Mouse (Mus musculus) testis, adult 2 months (tissue): Measurements from ENCODE around the gene Dnm3. TPM values are rescaled to one million over a fixed set of nuclear protein-coding genes. Genes with fewer than 3 reads are reported as not detected.
A peak's percentile ranks its signal among the peaks of the same experiment; 100 is the strongest.

ENCODE experiments used
- H3K27ac ChIP-seq: fragments of 200-500 bp; 2 replicates; pipeline ENCODE4 v1.5.1; 2012; ENCODE audit warnings: low read depth, low read length; ENCODE audit not compliant: control insufficient read depth, insufficient read depth
- H3K27me3 ChIP-seq: fragments of 200-500 bp; 2 replicates; pipeline ENCODE4 v1.6.1; 2012; ENCODE audit warnings: mild to moderate bottlenecking, low read length, moderate library complexity; ENCODE audit not compliant: control insufficient read depth, insufficient read depth
- H3K36me3 ChIP-seq: fragments of 200-500 bp; 2 replicates; pipeline ENCODE4 v1.6.1; 2012; ENCODE audit warnings: mild to moderate bottlenecking, low read length; ENCODE audit not compliant: control insufficient read depth, insufficient read depth
- H3K4me1 ChIP-seq: fragments of 200-500 bp; 2 replicates; pipeline ENCODE4 v1.6.1; 2012; ENCODE audit warnings: low read length; ENCODE audit not compliant: control insufficient read depth, insufficient read depth
- H3K4me3 ChIP-seq: fragments of 200-500 bp; 2 replicates; pipeline ENCODE4 v1.5.1; 2012; ENCODE audit warnings: low read depth, mild to moderate bottlenecking, low read length, moderate library complexity, mixed read lengths; ENCODE audit not compliant: control insufficient read depth
- CTCF ChIP-seq: fragments of 200-500 bp; IDR thresholded peaks from 2 replicates; pipeline ENCODE4 v1.5.1; 2012; ENCODE audit warnings: low read depth, mild to moderate bottlenecking, inconsistent platforms, low read length, moderate library complexity; ENCODE audit not compliant: control insufficient read depth, insufficient read depth, insufficient replicate concordance
- POLR2A ChIP-seq: fragments of 200-500 bp; IDR thresholded peaks from 2 replicates; pipeline ENCODE4 v1.6.1; 2012; ENCODE audit warnings: low read depth, mild to moderate bottlenecking, inconsistent platforms, low read length, moderate library complexity; ENCODE audit not compliant: control insufficient read depth
- polyA plus RNA-seq: library from polyadenylated mRNA; depleted of rRNA; stranded (reverse); fragments of >200 nt; gene quantifications from 2 replicates; pipeline ENCODE4 v1.2.3, GENCODE M21; 2012

Gene Dnm3
- polyA plus RNA-seq, 1 experiment: 13.8 TPM

GRCm38 (mm10) chr1:162369726-162370125 lies 108.1 kb downstream of the Dnm3 start:
- no peak overlapping the region for H3K4me3 ChIP-seq
- H3K4me1 ChIP-seq: no peaks in the 10 kb centered on the region
- H3K27me3 ChIP-seq: no peaks in the 10 kb centered on the region
- TF ChIP-seq POLR2A: no peak
- TF ChIP-seq CTCF: no peak
- no peaks in the 10 kb centered on the region for H3K36me3 ChIP-seq
- H3K27ac ChIP-seq: no peak overlapping the region

DNA sequence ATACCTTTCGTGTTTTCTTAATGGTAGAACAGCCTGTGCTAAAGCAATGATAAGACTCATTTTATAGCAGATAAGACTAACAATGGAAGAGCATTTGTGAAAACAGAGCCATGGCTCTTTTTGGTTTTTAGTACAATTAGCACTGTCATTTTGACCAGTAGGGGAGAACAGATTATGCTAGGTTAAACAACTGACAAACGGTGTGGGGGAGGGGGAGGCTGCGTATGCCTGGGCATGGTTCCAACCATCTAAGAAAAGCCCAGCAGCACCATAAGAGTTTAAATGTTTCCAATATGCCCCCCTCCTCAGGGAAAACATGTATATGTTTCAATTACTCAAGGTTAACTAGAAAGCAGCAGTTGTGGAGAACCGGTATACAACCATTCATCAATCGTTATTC lies 115.9 kb downstream of the Dnm3 start:
- H3K27me3 ChIP-seq: no peaks in the 10 kb centered on the region
- no peak for TF ChIP-seq POLR2A
- no peak for TF ChIP-seq CTCF
- no peaks in the 10 kb centered on the region for H3K36me3 ChIP-seq
- no peaks in the 10 kb centered on the region for H3K4me1 ChIP-seq
- no peak overlapping the region for H3K27ac ChIP-seq
- no peak overlapping the region for H3K4me3 ChIP-seq

GRCm38 (mm10) chr1:162359270-162359669 lies 118.6 kb downstream of the Dnm3 start:
- H3K27ac ChIP-seq: no peak overlapping the region
- no peaks in the 10 kb centered on the region for H3K36me3 ChIP-seq

DNA sequence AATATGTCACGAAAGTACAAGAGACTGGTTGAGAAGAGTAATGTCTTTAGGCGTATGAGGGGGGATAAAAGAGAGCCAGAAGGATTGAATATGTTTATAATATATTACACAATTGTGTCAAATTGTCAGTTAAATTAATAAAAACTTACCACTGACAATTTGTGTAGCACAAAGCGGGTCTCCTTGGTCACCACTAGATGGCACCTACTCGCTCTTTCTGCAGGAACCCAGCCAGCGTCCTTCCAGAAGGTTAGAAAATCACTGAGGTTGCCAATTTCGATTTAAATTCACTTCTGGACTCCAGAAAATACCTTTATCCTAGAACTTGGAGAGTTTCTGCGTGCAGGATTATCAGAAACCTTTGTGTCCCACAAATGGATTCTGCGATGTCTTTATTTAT lies 119.8 kb downstream of the Dnm3 start:
- Histone ChIP-seq H3K27ac (no peak overlapping the region), H3K4me3 (no peak overlapping the region), H3K36me3 (no peaks in the 10 kb centered on the region; the same call in 1 of the 2 replicates), H3K27me3 (no peaks in the 10 kb centered on the region), H3K4me1 (no peaks in the 10 kb centered on the region)
- TF ChIP-seq CTCF (peak; percentile 25; the same call in 1 of the 2 replicates), POLR2A (no peak)

More at GRCm38 (mm10) chr1:162359270-162359669, 118.6 kb downstream of the Dnm3 start:
- TF ChIP-seq POLR2A (no peak), CTCF (no peak)
- H3K27me3 ChIP-seq: no peaks in the 10 kb centered on the region
- H3K4me3 ChIP-seq: no peak overlapping the region
- H3K4me1 ChIP-seq: no peaks in the 10 kb centered on the region

DNA sequence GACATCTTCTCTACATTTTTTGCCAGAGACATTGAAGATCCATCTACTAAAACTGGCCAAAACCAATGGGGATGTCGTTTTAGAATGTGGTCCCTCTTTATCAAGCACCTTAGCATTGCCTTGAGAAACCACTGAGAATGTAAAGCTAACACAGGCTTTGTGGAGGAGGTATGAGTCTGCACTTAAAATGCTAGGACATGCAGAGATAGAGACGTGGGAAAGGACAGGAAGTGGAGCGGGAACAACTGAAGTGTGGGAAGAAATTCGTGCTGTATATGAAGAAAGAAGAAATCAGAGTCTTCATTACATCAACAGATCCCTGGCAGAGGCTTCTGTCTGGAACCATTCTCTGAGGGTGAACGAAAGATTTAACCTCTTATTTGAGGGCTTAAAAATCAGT lies 121.4 kb downstream of the Dnm3 start:
- H3K27me3 ChIP-seq: no peaks in the 10 kb centered on the region

GRCm38 (mm10) chr1:162354780-162355179 lies 123.1 kb downstream of the Dnm3 start:
- Histone ChIP-seq H3K4me1 (no peaks in the 10 kb centered on the region), H3K27ac (no peak overlapping the region), H3K4me3 (no peak overlapping the region), H3K27me3 (no peaks in the 10 kb centered on the region), H3K36me3 (no peaks in the 10 kb centered on the region; the same call in 1 of the 2 replicates)
- TF ChIP-seq POLR2A (no peak), CTCF (no peak)

More for the DNA sequence above, 121.4 kb downstream of the Dnm3 start:
- Histone ChIP-seq H3K4me1 (no peaks in the 10 kb centered on the region), H3K27ac (no peak overlapping the region), H3K4me3 (no peak overlapping the region), H3K36me3 (no peaks in the 10 kb centered on the region; the same call in 1 of the 2 replicates)
- TF ChIP-seq CTCF (no peak), POLR2A (no peak)

DNA sequence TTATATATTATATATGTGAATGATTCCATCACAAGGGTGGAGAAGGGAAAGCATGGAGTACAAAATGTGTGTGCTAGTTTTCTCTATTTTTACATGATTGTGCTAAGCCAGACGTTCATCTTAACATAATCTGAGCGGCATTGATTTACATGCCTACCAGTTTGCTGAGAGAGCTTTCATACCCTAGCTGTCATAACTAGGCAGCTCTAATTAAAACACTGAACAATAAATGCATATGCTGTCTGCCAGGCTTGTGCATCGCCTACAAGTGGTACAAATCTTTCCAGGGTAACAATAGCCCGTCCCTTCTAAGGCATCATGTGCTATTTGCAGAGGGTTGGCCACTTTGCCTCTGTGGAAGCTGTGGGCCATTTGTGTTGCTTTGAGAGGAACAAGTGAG lies 124.0 kb downstream of the Dnm3 start:
- Histone ChIP-seq H3K4me3 (no peak overlapping the region), H3K27me3 (no peaks in the 10 kb centered on the region), H3K36me3 (no peaks in the 10 kb centered on the region; the same call in 1 of the 2 replicates), H3K27ac (no peak overlapping the region), H3K4me1 (no peaks in the 10 kb centered on the region)
- TF ChIP-seq POLR2A (no peak), CTCF (no peak)

DNA sequence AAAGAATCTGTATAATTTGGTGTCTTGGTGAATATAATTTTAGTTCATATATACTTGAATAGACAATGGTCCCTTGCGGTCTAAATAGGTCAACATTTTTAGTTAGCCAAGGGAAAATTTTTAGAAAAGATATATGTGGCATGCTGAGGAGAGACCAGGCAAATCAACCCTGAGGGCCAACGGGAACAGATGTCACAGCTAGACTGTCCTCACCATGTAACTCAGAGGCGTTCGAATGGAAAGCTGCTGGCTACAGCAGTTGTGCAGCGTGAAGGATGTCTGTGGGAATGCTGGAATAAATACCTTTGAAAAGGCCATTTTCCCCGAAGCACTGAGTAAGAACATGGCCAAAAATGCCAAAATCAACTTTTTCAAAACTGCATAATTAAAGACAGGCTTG lies 128.5 kb downstream of the Dnm3 start:
- no peak overlapping the region for H3K27ac ChIP-seq
- H3K27me3 ChIP-seq: no peaks in the 10 kb centered on the region
- TF ChIP-seq POLR2A (no peak), CTCF (no peak)
- H3K4me1 ChIP-seq: no peaks in the 10 kb centered on the region
- no peaks in the 10 kb centered on the region; the same call in 1 of the 2 replicates for H3K36me3 ChIP-seq
- H3K4me3 ChIP-seq: no peak overlapping the region
